Mouse (Mus musculus) myocyte (in vitro differentiated cells): Measurements from ENCODE around the gene Ccdc24.

ENCODE experiments used
- E2F4 ChIP-seq: IDR thresholded peaks from one replicate; pipeline ENCODE4 v1.6.1; 2011; ENCODE audit warnings: mild to moderate bottlenecking, control low read depth, moderate library complexity; ENCODE audit not compliant: insufficient read depth
- MAX ChIP-seq: IDR thresholded peaks from one replicate; pipeline ENCODE4 v1.6.1; 2011; ENCODE audit warnings: low read depth, mild to moderate bottlenecking, control low read depth
- MYOD1 ChIP-seq, 3 experiments: IDR thresholded peaks; one replicate each; pipeline ENCODE4 v1.6.1; 2011; ENCODE audit warnings: control low read depth in 2 of 3, low read depth in 2 of 3, mild to moderate bottlenecking in 2 of 3, moderate library complexity in 1 of 3; ENCODE audit not compliant: insufficient read length in 2 of 3, control insufficient read depth in 1 of 3
- MYOG ChIP-seq, 3 experiments: IDR thresholded peaks; one replicate each; pipeline ENCODE4 v1.6.1; 2011; ENCODE audit warnings: control low read depth in 2 of 3, low read depth in 2 of 3, mild to moderate bottlenecking in 2 of 3; ENCODE audit not compliant: insufficient read length in 2 of 3, control insufficient read depth in 1 of 3, insufficient read depth in 1 of 3
- POLR2A ChIP-seq: IDR thresholded peaks from one replicate; pipeline ENCODE4 v1.6.1; 2011; ENCODE audit warnings: low read depth, mild to moderate bottlenecking, control low read depth, moderate library complexity; ENCODE audit not compliant: insufficient read length
- POLR2AphosphoS2 ChIP-seq: IDR thresholded peaks from one replicate; pipeline ENCODE4 v1.6.1; 2011; ENCODE audit warnings: low read depth, control low read depth; ENCODE audit not compliant: insufficient read length
- REST ChIP-seq: IDR thresholded peaks from one replicate; pipeline ENCODE4 v1.6.1; 2011; ENCODE audit warnings: mild to moderate bottlenecking, control low read depth, moderate library complexity; ENCODE audit not compliant: insufficient read depth, insufficient read length
- TCF12 ChIP-seq: IDR thresholded peaks from one replicate; pipeline ENCODE4 v1.6.1; 2011; ENCODE audit warnings: mild to moderate bottlenecking, control low read depth; ENCODE audit not compliant: poor library complexity, insufficient read depth, severe bottlenecking
- TCF3 ChIP-seq: IDR thresholded peaks from one replicate; pipeline ENCODE4 v1.6.1; 2011; ENCODE audit warnings: low read depth, control low read depth; ENCODE audit not compliant: insufficient read length
- USF1 ChIP-seq: IDR thresholded peaks from one replicate; pipeline ENCODE4 v1.6.1; 2011; ENCODE audit warnings: low read depth, mild to moderate bottlenecking, control low read depth, moderate library complexity

- TF ChIP-seq USF1 (peak; percentile 40), MYOD1 (IDR thresholded peaks at IDR 0.05; ENCODE audit: control insufficient read depth in 1 of 3, insufficient read length in 2 of 3, low read depth in 2 of 3) (peak in 2 of 3 experiments; percentile 35 to 74), POLR2A (peak; percentile 90), MAX (no peak), POLR2AphosphoS2 (peak; percentile 92), TCF12 (no peak), REST (no peak), MYOG (IDR thresholded peaks at IDR 0.05; ENCODE audit: control insufficient read depth in 1 of 3, insufficient read depth in 1 of 3, insufficient read length in 2 of 3, low read depth in 2 of 3) (peak in 1 of 3 experiments; percentile 55), E2F4 (no peak), TCF3 (no peak)
These were observed 10.6 kb upstream of the Ccdc24 start, which contains the start of gene B4galt2 for GRCm38 (mm10) chr4:117882701-117883691.
